Mouse (Mus musculus): ENCODE measurements around the gene Gm43738. TPM values are rescaled to one million over a fixed set of nuclear protein-coding genes. Genes with fewer than 3 reads are reported as not detected.

Gm43738 gene
- polyA plus RNA-seq, 1 experiment from 2014 or later = not detected

Other genes starting within 250 kb of the Gm43738 start
- 48.4 TPM in 2 replicates for gene Msto1, start 187.1 kb downstream of the Gm43738 start, polyA plus RNA-seq (2016; fragmentation: Nextera tagmentation; extraction: Ambion mirVana)
- gene Ash1l, start 150.5 kb downstream of the Gm43738 start, polyA plus RNA-seq (2016; fragmentation: Nextera tagmentation; extraction: Ambion mirVana) = 25.5 TPM in 2 replicates
- gene Dap3, start 149.9 kb downstream of the Gm43738 start, polyA plus RNA-seq (2016; fragmentation: Nextera tagmentation; extraction: Ambion mirVana) = 153 and 156 TPM in 2 replicates
- 26.5 and 33.7 TPM in 2 replicates for gene Rusc1, start 7.8 kb downstream of the Gm43738 start, polyA plus RNA-seq (2016; fragmentation: Nextera tagmentation; extraction: Ambion mirVana)
- 258 and 265 TPM in 2 replicates for gene Fdps, start 860 bp upstream of the Gm43738 start, polyA plus RNA-seq (2016; fragmentation: Nextera tagmentation; extraction: Ambion mirVana)
- 0.27 and 1.0 TPM in 2 replicates for gene Pklr, start 35.0 kb upstream of the Gm43738 start, polyA plus RNA-seq (2016; fragmentation: Nextera tagmentation; extraction: Ambion mirVana)
- gene Hcn3, start 59.1 kb upstream of the Gm43738 start, polyA plus RNA-seq (2016; fragmentation: Nextera tagmentation; extraction: Ambion mirVana) = 3.9 and 4.4 TPM in 2 replicates
- gene Clk2, start 63.7 kb upstream of the Gm43738 start, polyA plus RNA-seq (2016; fragmentation: Nextera tagmentation; extraction: Ambion mirVana) = 51.3 and 52.6 TPM in 2 replicates
- gene Scamp3, start 76.4 kb upstream of the Gm43738 start, polyA plus RNA-seq (2016; fragmentation: Nextera tagmentation; extraction: Ambion mirVana) = 108 and 109 TPM in 2 replicates
- 30.9 and 37.2 TPM in 2 replicates for gene Fam189b, start 82.0 kb upstream of the Gm43738 start, polyA plus RNA-seq (2016; fragmentation: Nextera tagmentation; extraction: Ambion mirVana)
- gene Gba, start 101.8 kb upstream of the Gm43738 start, polyA plus RNA-seq (2016; fragmentation: Nextera tagmentation; extraction: Ambion mirVana) = 33.2 and 34.9 TPM in 2 replicates
- gene Thbs3, start 114.1 kb upstream of the Gm43738 start, polyA plus RNA-seq (2016; fragmentation: Nextera tagmentation; extraction: Ambion mirVana) = 42.6 and 46.2 TPM in 2 replicates
- gene Mtx1, start 126.0 kb upstream of the Gm43738 start, polyA plus RNA-seq (2016; fragmentation: Nextera tagmentation; extraction: Ambion mirVana) = 208 and 211 TPM in 2 replicates
- gene Muc1, start 128.0 kb upstream of the Gm43738 start, polyA plus RNA-seq (2016; fragmentation: Nextera tagmentation; extraction: Ambion mirVana) = 0.78 and 1.6 TPM in 2 replicates
- 297 and 306 TPM in 2 replicates for gene Krtcap2, start 144.9 kb upstream of the Gm43738 start, polyA plus RNA-seq (2016; fragmentation: Nextera tagmentation; extraction: Ambion mirVana)
- 6.2 and 7.7 TPM in 2 replicates for gene Trim46, start 145.2 kb upstream of the Gm43738 start, polyA plus RNA-seq (2016; fragmentation: Nextera tagmentation; extraction: Ambion mirVana)
- gene Dpm3, start 158.3 kb upstream of the Gm43738 start, polyA plus RNA-seq (2016; fragmentation: Nextera tagmentation; extraction: Ambion mirVana) = 101 and 103 TPM in 2 replicates
- gene Slc50a1, start 169.5 kb upstream of the Gm43738 start, polyA plus RNA-seq (2016; fragmentation: Nextera tagmentation; extraction: Ambion mirVana) = 56.6 and 62.0 TPM in 2 replicates
- gene Efna1, start 180.0 kb upstream of the Gm43738 start, polyA plus RNA-seq (2016; fragmentation: Nextera tagmentation; extraction: Ambion mirVana) = 32.6 and 36.1 TPM in 2 replicates
- 12.8 and 15.8 TPM in 2 replicates for gene Efna3, start 221.9 kb upstream of the Gm43738 start, polyA plus RNA-seq (2016; fragmentation: Nextera tagmentation; extraction: Ambion mirVana)
- 47.1 and 48.8 TPM in 2 replicates for gene Efna4, start 236.9 kb upstream of the Gm43738 start, polyA plus RNA-seq (2016; fragmentation: Nextera tagmentation; extraction: Ambion mirVana)
- 42.7 and 45.5 TPM in 2 replicates for gene Adam15, start 248.9 kb upstream of the Gm43738 start, polyA plus RNA-seq (2016; fragmentation: Nextera tagmentation; extraction: Ambion mirVana)

All from embryonic facial prominence, embryonic 12.5 days (tissue).